Mouse (Mus musculus) T-helper 17 cell (primary cell): ENCODE data around the gene Gm20479.

Experiments used
- in situ Hi-C, 2 experiments: fragments of 300-600 bp; cut with MboI, MseI; formaldehyde crosslinking; loops; 1 replicate in 1 of 2; 2 replicates in 1 of 2; pipeline ENCODE4 v1.15.1; 2025; ENCODE audit warnings: high pct_unique_total_duplicates in 2 of 2

Gm20479 gene

DNA sequence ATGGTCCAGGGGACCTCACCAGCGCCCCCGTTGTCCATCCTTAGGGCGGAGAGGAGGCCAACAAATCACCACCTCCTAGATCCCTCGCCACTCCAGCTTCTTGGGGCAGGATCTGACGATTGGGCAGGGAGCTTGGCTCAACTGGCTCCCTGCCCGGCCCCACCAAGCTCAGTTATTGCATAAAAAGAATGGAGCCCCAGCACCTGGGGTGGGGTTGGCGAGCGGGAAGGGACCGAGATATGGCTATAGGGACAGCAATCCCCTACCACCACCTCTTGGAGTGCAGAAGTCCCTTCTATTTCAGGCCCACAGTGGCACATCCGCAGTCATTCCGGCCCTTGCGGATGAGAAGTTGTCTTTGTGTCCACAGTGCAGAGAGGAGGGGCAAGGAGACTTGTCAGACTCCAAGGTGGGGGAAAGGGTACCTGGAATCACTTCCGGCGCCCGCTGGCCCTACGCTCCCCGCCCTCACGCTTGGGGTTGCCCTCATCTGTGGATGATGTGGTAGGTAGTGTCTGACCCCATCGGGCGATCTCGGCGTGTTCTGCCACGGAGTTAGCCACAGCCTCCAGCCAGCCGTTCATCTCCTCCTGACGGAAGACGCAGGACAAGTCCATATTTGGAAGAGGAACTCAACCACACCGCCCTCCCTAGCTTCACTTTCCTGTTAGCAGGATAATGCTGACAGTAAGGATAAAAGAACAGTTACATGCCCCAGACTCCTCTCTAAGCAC lies at the start of gene Gm20479:
Gene Gm20479 (minus strand): TSS at position 559 of the 734 bp plus-strand sequence.
- in situ Hi-C loops = loop anchor here in 1 of 2 experiments (25.0 kb wide), 1 partner anchor 1780 kb away; the partner anchor contains the start of genes Rasgrp4 and Ryr1

DNA sequence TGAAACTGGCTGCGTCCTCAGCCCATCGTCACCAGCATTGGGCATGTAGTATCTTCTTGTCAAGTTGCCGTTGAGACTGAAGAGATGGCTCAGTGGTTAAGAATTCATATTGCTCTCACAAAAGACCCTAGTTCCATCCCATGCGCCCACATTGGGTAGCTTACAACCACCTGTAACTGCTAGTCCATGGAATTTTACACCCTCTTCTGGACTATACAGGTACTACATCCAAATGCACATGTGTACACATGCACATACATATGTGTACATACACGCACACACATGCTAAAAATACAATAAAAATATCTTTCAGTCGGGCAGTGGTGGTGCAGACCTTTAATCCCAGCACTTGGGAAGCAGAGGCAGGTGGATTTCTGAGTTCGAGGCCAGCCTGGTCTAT lies 49.3 kb upstream of the Gm20479 start:
- in situ Hi-C loops = no loop called here

DNA sequence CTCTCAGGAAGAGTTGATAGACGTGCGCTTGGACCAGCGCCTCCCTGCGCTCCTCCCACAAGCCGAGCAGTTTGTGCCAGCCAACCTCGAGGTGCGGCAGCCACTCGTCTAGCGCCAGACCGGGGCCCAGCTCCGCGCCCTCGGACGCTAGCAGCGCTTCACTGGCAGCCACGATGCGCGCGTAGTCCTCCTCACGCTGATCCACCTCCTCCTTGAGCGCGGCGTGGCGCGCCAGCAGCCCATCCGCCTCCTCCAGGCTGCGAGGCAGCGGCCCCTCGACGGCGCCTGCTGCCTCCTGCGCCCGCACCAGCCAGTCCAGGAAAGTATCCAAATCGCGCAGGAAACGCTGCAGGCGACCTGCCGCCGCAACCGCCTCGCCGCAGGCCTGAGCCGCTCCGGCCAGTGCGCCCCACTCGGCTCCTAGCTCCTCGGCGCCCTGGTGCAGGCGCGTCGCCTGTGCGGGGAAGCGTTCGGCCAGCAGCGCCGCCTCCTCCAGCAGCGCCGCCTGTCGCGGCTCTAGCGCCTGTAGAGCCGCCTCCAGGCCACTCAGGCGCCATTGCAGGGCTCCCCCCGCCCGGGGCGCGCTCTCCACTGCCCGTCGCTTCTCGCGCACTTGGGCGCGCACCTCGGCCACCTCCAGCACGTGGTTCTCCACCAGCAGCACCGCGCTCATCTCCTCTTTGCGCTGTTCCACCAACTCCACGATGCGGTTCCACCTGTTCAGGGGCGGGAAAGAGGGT lies 47.2 kb upstream of the Gm20479 start:
- in situ Hi-C loops = no loop called here

DNA sequence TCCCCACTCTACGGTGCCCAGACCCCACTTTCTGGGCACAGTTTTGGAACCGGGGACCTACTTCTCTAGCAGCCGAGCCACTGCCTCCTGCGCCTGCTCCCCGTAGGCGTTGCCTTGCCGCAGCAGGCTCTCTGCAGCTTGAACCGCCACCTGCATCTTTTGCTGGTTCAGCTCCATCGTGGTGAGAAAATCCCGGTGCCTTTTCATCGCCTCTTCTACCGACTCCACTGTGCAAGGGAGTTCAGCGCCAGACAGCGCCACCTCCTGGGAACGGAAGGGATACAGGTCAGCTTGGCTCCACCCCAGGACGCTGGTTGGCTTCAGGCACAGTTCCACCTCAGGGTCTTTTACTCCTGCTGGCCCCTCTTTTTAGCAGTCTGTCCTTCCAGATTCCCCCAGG lies 45.5 kb upstream of the Gm20479 start:
- in situ Hi-C loops = no loop called here

DNA sequence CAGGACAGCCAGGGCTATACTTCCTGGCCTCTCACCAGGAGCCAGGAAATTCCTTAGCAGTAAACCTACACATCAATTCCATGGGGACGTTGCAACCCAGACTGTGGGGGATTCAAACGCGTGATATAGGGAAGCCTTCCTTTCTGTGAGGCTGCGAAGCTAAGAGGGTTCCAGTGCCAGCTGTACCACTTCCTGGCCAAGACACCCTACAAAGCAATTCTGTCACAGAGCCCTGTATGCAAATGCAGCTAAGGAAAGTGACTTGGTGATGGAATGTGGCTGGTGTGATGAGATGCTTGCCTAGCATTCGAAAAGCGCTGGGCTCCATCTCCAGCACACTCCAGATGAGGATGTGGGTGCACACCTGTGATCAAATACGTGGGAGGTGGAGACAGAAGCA lies 43.3 kb upstream of the Gm20479 start:
- in situ Hi-C loops = no loop called here

DNA sequence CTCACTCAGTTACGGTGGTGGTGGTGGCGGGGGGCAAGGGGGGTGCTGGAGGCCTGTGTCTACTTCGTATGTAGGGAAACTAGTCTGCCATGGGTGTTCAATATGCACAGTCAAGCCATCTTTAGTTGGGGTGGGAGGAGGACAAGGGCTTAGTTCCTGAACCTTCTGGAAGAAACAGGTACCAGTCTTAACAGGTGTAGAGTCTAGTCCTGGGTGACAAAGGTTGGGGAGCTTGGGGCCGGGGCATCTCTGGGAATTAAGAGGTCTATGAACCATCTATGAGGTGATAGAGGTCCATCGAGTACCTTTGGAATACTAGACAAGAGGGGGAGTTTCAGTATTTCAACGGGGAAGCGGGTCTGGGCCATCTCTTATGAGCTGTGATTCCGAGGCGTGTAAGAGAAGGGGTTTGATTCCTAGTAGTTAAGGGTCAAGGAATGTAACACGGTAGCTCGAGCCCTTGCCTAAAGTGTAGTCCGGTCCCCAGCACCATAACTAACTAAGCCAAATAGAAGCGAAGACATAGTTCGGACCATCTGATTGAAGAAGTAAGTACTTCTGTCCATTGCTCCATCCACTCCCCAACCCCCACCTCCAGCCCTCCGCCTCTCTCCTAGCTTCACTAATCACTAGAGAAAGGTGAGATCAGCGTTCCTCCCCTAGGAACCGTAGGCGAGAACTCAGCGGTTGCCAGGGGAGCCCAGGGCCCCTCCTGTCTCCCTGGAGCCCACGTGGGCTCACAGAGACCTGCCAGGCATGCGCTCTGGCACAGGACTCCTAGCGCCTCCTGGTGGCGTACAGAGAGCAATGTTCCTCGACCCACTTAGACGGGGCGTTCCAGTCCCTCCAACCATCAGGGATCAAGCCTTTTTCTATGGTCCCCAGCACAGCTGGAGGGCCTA lies 40.1 kb upstream of the Gm20479 start:
- in situ Hi-C loops = no loop called here

DNA sequence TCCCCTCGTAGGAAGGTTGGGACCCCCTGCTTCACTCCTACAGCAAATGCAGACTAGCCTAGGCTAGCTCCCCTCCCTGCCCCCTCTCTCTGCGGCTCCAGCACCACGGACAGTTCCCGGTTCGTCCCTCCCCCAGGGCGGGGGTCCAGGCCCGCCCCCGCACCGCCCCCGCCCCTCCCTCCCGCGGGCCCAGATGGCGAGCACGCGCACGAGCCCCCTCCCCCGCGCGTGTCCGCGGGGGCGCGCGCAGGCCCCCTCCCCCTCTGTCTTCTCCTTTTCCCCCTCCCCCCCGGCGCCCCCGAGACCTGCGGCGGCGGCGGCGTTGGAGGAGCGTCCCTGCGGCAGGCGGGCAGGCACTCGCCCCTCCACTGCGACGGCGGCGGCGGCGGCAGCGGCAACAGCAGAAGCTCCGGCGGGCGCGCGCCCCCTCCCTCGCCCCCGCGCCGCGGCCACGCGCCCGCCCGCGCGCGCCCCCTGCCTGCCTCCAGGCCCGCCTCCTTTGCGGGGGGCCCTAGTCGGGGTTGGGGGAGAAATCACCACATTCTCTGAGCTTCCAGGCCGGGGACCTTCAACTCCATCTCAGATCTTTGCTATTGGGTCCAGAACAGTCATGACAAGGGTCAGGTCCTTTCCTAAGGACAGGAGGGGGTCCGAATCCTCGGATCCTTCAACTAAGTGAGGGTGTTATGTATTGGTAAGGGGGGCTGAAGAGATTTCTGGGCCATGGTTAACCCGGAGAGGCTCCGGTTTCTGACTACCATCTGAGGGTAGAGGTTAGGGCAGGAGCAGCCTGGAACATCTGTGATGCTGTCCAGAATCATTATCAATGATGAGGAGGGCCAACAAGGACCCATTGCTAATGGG lies 39.2 kb upstream of the Gm20479 start:
- in situ Hi-C loops = no loop called here

DNA sequence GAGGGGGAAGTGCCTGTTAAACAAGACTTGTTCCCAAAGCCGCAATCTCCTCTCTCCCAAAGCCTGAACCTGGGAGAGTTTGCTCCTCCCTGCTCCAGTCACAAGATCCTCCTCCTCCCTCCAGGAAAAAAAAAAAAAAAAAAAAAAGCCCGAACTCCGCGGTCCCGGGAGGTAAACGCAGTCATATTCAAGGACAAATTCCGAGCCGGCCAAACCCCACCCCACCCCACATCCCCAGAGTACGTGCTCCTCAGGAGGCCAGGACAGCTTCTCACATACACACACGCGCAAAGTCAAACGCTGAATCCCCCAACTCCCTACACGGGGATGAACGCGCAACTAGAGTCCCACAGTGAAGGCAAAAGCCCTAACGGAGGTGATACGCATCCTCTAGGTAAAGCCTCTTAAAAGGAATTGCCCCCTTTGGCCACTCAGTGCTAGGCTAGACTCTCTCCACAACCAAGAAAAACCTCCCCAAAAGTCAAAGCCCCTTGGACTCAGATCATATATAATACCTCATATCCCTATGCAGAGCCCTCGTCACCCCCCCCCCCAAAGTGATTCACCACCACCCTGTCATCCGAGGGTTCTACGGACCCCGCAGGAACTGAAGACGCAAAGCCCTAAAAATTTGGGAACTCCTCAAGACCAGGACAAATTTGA lies 38.4 kb upstream of the Gm20479 start:
- in situ Hi-C loops = no loop called here

DNA sequence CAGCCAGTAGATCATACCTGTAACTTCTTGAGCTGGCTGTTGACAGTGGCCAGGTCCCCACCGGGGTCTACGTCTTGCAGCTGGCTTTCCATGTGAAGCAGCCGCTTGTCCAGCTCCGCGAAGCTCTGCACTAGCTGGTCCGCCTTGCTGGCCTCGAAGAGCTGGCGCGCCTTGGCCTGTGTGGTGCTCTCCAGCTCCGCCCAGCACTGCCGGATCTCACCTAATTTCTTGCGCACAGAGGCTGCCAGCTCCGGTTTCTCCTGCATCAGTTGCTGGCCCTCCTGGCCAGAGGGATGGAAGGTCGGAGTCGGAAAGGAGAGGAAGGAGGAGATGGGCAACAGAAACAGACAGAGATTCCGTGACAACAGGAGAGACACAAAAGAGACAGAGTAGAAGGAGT lies 34.2 kb upstream of the Gm20479 start:
- in situ Hi-C loops = no loop called here

DNA sequence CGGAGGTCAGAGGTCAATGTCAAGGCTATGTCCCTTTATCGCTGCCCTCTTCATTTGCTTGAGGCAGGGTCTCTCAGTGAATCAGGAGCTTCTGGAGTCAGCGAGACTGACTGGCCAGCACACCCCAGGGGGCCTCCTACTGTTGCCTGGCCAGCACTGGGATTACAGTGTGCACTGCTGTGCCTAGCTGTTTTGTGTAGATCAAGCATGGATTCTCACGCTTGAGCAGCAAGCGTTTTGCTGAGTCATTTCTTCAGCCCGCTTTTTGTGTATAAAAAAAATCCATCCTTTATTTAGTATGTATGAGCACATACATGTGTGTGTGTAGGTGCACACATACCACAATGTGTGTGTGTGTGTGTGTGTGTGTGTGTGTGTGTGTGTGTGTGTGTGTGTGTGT lies 32.0 kb upstream of the Gm20479 start:
- in situ Hi-C loops = loop anchor here (5.0 kb wide), 2 partner anchors 42 to 52 kb away; partner anchors contain the start of gene Ltbp4 (in 1 of the 2)

DNA sequence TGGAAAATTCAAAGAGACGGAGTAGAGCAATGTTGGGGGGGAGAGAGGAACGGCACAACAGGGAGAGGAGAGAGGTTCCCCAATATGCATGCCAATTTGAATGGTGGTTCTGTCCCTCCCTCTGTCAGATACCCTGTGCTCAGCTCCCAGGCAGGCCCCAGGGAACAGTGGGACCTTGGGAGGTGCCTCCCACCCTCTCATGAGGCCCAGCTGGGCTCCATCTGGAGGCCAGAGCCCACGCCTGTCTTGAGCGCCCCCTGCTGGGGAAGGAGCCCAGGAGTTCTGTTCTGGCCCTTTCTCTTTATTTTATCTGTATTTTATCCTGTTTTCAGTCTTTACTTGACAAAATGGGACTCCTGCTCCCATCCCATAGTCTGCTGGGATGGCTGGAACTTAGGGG lies 27.5 kb upstream of the Gm20479 start:
- in situ Hi-C loops = loop anchor here (5.0 kb wide), 2 partner anchors 37 to 47 kb away; partner anchors contain the start of gene Ltbp4 (in 1 of the 2)

DNA sequence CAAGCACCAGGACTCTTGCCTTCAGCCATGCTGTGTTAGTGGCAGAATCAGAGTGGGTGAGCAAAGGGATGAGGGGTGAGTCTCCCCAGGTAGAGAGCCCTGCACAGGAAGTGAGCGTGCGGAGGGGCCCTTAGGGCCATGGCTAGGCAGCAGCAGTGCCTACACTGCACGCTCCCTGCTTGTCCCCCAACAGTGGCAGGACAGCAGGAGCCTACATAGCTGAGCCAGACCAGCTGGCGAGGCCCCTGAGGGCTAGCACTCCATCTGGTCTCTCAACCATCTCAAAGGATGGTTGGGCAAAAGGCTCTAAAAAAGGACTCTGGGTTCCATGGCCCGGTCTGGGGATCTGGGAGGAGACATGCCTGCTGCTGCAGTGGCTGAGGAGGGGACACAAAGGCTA lies 26.9 kb upstream of the Gm20479 start:
- in situ Hi-C loops = no loop called here

DNA sequence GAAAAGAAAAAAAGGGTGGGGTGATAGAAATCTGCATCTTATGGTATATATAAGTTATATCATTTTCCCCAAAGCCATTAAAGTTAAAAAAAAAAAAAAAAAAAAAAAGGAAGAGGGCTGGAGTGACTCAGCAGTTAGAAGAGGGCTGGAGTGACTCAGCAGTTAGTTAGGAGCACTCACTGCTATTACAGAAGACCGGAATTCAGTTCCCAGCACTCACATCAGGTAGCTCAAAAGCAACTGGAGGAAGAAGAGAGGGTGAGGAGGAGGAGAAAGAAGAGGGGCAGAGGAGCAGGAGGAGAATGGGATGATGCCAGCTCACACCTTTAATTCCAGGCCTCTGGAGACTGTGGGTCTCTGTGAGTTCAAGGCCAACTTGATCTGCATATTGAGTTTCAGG lies 26.0 kb upstream of the Gm20479 start:
- in situ Hi-C loops = no loop called here

DNA sequence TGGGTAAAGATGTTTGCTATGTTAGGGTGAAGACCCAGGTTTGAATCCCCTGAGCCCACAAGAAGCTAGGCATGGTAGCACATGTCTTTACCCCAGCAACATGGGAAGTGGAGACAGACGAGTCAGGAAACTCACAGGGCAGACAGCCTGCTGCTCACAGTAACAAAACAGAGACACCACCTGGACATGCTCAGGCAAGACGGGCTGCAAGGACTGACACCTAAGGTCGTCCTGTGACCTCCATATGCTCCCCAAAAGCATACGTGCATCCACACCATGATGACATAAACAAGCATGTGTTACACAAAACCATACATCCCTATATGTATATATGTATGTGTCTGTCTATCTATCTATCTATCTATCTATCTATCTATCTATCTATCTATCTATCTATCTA lies 24.3 kb upstream of the Gm20479 start:
- in situ Hi-C loops = no loop called here

DNA sequence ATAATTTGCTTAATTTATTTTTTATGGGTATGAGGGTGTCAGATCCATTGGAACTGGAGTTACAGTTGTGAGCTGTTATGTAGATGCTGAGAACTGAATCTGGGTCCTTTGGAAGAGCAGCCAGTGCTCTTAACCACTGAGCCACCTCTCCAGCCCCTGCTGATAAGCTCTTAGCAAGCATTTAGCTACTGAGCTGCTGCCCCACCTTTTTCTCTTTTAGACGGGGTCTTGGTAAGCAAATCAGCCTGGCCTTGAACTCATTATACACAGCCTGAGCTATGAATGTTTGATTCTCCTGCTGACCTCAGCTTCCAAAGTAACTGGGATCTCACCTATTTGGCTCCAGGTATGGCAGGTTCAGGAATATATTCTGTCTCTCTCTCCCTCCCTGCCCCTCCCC lies 23.8 kb upstream of the Gm20479 start:
- in situ Hi-C loops = no loop called here

DNA sequence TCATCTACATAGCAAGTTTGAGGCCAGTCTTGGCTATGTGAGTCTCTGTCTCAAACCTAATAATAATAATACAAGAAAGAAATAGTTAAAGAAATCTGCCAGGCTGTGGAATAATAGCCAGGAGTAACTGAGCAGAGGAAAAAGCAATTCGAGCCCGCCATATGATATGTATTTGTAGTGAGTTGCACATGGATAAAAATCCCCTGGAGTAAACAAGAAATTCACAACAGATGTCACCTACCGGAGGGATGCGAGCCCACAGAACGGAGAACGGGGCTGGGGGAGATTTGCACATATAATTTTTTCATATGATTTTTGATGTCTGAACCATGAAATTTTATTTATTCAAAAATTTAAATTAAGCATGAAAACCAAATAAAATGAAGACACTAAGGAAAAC lies 22.6 kb upstream of the Gm20479 start:
- in situ Hi-C loops = no loop called here

DNA sequence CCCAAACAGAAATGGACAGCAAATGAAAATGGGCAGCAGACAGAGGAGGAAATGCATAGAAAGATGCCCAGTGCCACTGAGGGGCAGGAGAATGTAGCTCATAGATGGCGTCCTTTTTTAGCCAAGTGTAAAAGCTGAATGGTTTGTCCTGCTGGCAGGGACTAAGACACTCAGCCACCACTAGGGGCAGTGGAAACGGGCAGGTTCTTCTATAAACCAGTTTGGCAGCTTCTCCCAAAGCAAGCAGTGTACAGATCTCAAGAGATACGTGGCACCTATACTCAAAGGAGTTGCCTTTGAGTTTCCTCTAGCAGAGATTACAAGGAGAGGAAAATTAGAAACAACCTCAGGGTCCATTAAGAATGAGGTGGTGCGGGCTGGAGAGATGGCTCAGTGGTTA lies 21.2 kb upstream of the Gm20479 start:
- in situ Hi-C loops = no loop called here

DNA sequence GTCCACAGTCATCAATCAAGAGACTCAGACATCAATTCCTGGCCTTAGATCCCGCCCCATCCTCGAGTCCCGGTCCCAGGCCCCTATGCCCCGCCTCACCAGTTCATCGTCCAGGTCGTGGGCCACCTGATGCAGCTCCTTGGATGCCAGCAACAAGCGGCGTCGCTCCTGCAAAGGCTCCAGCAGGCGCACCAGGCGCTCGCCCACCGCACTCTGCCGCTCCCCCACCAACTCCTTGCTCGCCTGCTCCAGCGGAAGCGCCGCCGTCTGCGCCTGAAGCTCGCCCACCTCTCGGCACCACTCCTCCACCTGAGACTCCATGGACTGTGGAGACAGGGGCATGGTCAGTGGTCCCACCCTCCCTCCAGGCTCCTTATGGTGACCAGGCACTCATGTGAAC lies 18.1 kb upstream of the Gm20479 start:
- in situ Hi-C loops = no loop called here

DNA sequence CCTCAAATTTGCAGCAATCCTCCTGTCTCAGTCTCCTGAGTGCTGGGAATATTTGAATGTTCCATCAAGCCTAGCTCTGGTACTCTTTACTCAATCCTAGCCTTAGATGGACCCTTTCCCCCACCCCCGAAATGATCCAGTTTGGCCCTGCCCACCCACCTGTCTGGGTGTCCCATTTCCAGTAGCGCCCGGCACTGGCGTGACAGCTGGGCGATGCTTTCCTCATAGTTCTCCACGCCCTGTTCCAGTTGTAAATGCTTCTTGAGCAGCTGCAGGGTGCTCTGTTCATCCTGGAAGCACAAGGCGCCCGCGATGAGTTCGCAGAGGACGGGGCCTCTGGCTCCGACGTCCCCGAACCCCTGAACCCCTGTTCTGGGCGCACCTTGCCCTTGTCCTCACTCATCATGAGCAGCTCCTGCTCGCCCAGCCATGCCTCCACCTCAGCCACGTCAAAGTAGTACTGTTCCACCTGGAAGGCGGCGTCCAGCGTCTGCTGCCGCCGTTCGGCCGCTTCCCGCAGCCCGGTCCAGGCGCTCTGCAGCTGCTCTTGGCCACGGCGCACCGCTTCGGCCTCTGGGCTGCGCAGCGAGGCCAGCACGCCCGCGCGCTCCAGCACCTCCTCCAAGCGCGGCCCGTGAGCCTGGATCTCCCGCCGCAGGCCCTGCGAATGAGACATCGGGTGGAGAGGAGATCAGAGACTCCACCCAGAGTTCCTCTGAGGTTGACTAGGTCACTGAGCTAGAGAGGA lies 14.7 kb upstream of the Gm20479 start:
- in situ Hi-C loops = loop anchor here in 1 of 2 experiments (25.0 kb wide), 1 partner anchor 1765 kb away; the partner anchor contains the start of genes Rasgrp4 and Ryr1
